Mouse (Mus musculus): Measurements from ENCODE around the gene Rheb. TPM values are rescaled to one million over a fixed set of nuclear protein-coding genes. Genes with fewer than 3 reads are reported as not detected.
"Not testable (repeated sequence)": the region's sequence is repeated elsewhere in the genome, so short reads cannot be mapped to it uniquely, and the experiment has no call there.

Gene Rheb
- total RNA-seq, 2 experiments from 2014 or later: 71.9 to 78.2 TPM

DNA sequence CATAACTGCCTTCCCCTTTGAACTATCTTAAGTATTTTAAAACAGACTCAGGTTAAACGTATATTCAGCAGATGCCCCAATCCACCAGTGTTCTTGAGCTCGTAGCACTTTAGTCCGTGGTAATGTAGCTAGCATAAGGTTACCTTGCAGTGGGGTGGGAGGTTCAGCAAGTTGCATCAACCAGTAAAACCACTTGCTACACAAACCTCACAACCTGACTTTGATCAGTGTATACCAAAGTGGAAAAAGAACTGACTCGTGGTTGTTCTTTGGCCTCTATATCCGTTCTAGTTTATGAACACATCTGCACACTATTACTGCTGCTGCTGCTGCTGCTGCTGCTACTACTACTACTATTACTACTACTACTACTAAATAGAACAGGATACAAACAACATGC is 1.4 kb upstream of the Rheb start:
- ATAC-seq (replicated peaks; ENCODE audit: poor library complexity, severe bottlenecking): no peak

DNA sequence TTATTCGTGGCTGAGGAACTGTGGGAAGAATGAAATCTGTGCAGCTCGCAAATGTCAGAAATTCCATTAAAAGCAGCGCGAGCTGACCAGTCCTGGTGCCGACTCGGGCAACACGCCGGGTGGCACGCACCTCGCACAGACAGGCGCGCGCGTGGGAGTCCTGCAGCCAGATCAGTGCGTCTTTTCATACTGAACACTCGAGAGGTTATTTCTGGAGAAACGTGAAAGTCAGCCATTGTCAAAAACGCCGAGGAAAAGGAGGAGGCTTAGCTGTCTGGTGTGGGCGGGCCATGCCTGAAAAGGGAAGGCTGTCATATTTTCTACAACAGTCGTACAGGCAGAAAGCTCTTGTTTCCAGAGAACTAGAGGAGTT is 665 bp upstream of the Rheb start:
- ATAC-seq (replicated peaks; ENCODE audit: poor library complexity, severe bottlenecking): peak; percentile 7

DNA sequence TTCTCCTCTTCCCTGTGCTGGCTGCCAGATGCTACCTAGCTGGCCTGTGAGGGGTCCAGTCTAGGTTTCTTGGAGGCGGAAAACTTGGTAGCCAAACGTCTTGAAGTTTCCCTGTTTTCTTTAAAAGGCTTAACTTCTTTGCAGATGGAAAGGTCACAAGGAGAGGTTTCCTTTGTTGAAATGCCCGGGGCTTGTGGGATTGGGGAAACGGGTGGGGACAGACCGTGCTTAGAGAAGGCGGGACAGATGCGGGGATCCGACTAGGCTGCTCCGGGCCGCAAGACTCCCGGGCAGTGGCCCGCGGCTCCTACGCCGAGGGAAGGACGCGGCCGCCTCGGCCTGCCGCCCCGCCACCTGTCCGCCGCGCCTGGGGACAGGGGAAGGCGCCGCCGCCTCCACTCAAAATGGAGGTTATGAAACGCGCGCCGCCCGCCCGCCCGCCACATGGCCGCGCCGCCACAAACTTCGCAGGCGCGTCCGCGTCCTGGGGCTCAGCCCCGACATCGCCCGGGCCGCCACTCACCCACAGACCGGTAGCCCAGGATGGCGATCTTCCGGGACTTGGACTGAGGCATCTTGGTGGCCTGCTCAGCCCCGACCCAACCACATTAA is 656 bp downstream of the Rheb start:
- ATAC-seq (replicated peaks; ENCODE audit: poor library complexity, severe bottlenecking): peak; percentile 0; the same call in 1 of the 2 replicates

DNA sequence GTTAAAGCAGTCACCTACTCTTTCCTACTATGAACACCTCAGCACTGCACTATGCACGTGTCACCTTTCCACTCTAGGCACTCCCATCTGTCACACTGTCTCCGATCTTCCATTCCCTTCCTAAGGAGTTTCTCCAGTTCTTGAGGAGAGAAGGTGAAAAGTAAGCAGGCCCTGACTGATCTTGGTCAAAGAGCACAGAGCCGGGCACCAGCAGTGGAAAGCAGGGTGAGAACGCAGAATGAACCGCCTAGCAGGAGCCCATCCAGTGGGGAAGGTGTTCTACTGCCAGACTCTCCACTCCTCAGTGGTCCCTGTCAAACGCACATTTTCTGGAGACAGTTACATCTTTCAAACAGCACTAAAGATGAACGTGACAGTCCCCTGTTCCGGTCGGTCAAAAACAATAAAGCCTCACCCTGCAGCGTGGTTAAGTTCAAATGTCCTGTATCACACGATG is 1.4 kb downstream of the Rheb start:
- ATAC-seq (replicated peaks; ENCODE audit: poor library complexity, severe bottlenecking): no peak

DNA sequence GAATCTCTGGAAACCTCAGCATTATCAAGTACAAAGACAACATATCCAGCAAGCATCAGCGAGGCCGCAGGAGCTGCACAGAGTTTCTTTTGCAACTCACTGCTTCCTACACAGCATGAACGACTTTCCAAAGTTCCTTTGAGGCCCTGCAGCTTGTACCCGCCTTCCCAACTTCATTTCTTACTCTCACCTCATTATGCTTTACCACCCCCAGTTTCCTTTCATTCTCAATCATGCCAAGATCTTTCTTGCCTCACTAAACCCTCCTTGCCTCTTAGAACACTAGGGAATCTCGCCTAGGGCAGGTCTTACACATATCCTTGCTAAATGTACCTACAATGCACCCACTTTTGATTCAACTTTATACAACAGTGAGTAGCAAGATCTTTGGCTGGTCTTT is 7.9 kb downstream of the Rheb start:
- no peak for ATAC-seq (replicated peaks; ENCODE audit: poor library complexity, severe bottlenecking)

DNA sequence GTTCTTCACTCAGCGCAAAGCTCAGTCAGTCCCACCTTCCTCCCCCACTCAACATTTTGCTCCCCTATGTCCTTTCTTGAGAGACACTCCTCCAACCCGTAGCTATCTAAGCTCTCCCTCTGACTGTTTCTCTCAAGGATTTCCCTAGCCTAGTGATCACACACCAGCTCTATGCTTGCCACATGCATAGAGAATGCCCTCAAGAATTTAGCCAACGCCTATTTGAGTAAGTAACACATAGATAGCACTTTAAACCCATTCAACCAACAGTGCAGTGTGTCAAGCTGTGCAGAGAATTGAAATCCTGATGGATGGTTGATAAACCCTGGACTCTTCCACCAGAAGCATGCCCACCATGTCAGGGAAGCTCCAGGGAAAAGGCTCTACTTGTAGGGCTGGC is 10.5 kb downstream of the Rheb start:
- ATAC-seq (replicated peaks; ENCODE audit: poor library complexity, severe bottlenecking): no peak

DNA sequence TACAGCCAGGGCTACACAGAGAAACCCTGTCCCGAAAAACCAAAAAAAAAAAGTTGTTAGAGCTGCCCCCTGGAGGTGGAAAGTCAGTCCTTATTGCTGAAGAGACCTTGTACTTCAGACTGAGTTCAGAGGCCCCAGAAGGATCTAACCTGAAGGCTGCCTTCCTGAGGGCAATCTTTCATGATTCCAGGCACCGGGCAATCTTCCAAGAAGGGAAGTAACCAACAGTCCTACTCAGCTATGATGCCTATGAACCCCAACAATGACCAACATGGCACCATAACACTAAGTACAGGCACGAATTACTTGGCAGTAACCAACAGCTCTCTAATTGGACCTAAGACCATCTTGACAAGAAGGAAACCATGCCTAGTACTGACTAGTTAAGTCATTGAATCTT is 14.0 kb downstream of the Rheb start:
- no peak for ATAC-seq (replicated peaks; ENCODE audit: poor library complexity, severe bottlenecking)

DNA sequence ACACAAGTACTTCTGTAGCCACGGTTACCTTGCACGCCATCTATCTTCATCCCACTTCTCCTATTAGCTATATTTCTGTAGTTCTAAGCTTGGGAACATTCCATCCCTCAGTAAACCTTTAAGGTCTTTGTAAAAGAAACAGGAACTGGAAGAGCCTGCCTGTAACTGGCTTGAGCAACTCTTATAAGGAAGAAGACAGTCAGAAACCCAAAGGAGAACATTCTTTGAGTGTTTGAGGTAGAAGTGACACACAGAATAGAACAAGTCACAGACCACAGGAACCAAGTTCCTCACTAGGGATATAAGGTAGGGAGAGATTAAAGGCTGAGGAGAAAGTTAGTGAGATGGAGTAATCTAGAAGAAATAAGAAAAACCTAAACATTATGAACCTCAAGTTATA is 15.3 kb downstream of the Rheb start:
- ATAC-seq (replicated peaks; ENCODE audit: poor library complexity, severe bottlenecking): peak; percentile 83

DNA sequence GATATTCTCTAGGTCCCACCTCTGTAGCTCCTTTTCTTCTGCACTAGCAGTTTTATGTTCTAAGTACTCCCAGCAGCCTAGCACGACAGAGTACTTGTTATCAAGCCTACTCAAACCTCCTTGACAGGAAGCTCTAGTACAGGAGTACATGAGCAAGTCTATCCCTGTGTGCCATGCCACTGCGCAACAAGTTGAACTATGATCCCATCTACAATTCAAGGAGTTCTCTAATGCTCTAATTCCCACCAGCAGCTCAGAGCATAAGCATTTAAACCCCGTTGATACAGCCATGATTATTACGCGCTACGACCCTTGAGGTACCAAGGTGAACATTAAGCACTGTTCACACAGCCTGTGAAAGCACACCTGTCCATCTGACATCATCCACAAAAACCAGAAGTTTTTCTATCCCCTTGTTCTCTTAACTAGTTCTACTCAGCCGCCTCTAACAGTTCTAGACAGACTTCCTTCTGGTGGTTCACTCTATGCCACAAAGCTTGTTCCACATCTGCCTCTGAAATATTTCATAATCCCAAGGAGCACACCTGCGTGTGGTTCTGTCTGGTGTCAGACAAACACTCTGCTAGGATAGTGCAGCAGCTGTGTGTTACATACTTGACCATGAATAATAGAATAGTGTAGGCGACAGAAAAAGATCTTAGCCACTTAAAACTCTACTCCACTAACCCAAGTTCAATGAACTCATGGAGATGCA is 16.2 kb downstream of the Rheb start:
- ATAC-seq (replicated peaks; ENCODE audit: poor library complexity, severe bottlenecking): peak; percentile 62

DNA sequence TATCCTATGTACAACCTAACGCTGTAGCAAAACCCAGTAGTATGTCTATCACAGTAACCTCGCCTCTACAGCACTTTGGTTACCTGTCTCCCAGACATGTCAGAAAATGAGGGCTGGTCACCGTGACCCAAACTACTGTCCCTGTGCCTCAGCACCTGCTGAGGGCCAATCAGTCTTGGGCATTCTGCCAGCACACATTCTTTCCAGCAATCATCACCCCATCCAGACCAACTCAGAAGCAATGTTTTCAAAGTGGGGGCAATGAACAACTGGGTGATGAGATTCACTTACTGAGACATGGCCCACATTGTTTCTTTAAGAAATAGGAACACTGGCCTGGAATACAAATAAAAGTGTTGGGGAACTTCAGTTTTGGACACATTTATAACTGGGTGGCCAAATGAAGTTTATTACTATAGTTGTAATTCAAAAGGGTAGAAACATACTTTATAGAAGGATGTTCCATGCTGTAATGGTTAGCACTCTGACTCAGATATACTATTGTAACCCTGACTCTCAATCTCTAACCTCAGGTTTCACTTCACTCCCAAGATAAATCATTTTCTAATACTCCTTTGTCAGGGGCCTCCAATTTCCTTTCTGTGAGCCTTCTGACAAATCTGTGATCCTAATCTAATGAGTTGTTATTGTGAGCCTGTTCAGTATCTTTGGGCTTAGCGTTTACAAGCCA is 16.9 kb downstream of the Rheb start:
- ATAC-seq (replicated peaks; ENCODE audit: poor library complexity, severe bottlenecking): no peak; the same call in 1 of the 2 replicates

DNA sequence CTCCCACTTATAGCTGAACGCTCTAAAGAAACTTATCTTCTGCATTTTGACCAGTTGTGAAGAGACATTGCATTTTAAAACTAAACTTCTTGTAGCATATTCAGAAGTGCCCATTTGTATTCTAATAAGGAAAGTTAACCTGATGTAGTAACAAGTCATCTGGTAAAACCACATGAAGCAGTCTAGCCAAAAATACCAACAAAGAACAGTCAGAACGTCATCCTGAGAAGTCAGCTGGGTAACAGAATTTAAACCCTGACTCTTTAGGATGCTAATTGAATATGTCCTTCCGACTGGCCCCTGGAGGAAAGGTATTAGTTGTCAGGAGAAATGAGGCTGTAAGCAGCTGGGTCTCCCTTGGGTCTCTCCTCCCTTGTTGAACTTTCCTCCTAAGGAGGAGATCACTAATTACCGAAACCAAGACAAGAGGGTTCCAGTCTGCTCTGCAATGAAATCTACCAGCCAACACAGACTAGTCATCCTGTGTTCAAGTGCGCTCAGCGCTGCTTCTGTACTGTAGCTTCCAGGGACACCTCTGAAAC is 18.5 kb downstream of the Rheb start:
- ATAC-seq (replicated peaks; ENCODE audit: poor library complexity, severe bottlenecking): no peak

DNA sequence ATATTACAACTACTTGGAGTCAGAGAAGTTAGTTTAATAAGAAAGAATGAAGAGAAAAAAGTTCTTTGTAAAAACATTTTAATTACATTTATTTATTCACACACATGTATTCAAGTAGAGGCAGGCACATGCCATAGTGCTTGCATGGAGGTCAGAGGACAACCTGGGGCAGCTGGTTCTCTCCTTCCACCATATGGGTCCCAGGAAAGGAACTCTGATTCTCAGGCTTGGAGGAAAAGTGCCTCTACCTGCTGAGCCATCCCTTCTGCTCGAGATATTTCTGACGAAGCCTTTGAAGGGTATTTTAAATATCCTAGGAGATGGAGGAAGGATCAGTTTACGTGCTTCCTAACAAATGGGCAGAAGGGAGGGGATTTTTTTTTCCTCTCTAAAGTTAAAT is 19.6 kb downstream of the Rheb start:
- ATAC-seq (replicated peaks; ENCODE audit: poor library complexity, severe bottlenecking): no peak

DNA sequence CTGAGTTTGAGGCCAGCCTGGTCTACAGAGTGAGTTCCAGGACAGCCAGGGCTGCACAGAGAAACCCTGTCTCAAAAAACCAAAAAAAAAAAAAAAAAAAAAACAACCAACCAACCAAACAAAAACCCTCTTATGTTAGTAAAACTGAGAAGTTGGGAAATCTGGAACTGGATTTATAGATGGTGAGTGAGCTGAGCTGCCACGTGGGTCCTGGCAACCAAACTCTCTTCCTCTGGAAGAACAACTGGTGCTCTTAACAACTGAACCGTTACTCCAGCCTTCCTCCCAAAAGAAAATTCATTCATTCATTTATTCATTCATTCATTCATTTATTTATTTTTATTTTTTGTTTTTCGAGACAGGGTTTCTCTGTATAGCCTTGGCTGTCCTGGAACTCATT is 20.2 kb downstream of the Rheb start:
- not testable (repeated sequence) for ATAC-seq (replicated peaks; ENCODE audit: poor library complexity, severe bottlenecking)

DNA sequence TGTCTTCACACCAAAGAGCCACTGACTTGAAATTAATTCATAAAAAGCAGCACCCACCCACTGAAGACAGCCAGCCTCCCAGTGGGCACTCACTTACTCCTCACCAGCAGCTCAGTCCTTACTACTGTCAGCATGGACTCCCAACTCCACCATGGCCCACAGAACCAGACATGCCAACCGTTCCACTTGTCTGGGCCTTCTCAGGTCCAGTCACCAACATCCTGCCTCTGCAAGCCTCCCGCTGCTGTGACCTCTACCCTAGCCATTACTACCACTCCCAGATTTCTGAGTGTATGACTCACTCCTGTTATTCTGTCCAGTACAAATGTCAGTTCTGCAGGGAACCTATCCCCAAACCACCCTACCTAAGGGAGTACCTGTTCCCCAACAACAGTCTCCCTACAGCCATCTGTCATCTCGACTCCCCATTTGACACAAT is 21.0 kb downstream of the Rheb start:
- ATAC-seq (replicated peaks; ENCODE audit: poor library complexity, severe bottlenecking): no peak

DNA sequence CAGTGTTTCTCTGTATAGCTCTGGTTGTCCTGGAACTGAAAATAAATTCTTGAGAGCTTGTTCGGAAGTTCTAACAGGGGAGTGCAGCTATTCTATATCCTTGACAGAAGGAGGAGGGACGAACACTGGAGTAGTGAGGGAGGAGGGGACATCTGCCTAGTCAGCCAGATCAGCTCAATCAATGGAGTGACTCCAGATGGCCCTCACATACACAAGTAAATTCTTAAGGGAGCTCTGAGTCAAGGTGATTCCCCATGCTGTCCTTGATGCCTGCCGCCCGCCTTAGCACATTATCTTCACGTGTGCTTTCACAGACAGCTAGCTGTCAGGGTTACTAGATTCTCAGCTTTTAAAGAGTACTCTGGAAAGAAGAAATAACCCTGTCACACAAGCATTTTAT is 21.8 kb downstream of the Rheb start:
- ATAC-seq (replicated peaks; ENCODE audit: poor library complexity, severe bottlenecking): no peak

DNA sequence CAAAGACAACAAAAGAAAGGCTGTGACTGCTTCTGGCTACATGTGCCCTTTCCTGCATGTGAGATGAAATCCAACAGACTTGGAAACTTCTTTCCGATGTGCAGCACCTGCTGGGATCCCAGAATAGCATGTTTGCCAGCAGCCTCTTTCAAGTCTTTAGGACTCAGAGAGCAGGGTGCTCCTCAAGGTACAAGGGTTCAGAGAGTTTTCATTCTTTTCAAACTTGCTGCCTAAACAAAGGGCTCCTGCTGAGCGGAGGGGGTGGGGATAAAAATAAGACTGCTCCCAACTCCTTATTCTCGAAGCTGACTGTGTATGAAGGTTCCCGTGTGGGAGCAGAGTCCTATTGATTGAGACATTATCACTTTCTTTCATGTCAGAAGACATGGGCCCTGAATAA is 25.2 kb downstream of the Rheb start:
- no peak for ATAC-seq (replicated peaks; ENCODE audit: poor library complexity, severe bottlenecking)

DNA sequence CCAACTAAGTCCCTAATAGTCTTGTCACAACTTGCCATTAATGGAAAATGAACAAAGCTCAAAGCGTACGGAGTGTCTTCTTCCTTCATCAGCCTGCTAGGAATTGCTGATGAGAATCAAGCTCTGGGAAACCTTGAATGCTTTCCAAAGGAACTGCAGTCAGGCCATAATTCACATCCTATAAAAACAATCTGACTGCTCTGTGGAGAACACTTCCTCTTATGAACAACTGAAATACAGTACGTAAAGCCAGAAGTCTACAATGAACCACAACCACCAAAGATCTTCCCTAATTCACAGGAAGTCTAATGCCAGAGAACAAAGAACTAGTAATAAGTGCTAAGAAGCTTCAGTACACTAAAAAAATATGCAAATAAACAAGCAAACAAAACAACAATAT is 28.5 kb downstream of the Rheb start:
- peak; percentile 95 for ATAC-seq (replicated peaks; ENCODE audit: poor library complexity, severe bottlenecking)

DNA sequence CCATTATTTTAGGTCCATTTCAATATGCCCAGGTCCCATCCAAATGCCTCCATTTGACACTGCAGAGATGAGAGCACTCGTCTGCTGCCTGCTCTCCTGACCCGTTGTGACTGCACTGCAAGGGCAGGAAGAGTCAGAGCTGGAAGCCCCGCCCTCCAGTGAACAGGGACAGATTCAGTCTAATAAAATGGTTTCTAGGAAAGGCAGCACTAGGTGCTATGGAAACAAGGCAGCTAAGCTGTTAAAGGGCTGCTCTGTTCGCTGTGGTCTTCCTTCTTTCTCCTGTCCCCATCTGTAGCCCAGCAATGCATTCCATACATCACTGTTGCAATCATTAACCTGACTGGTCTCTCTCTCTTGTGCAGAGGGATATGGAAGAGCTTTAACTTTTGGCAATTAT is 29.4 kb downstream of the Rheb start:
- no peak for ATAC-seq (replicated peaks; ENCODE audit: poor library complexity, severe bottlenecking)

DNA sequence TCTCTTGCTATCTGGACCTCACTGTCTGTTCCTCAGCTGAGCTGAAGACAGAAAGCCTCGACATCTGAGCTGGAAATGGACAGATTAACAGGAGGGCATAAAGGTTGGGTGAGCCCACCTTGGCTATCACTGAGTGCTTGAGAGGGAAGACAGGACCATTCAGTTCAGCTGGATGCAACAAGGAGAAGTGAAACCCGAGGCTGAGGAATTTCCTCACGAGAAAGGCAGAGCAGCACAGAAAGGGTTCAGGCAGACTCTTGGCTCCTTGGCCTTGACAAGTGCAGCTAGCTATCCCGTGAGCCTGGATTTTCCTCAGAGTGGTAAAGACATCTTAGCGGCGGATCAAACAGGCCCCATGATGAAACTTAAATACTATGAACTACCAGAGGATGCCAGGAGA is 37.2 kb downstream of the Rheb start:
- ATAC-seq (replicated peaks; ENCODE audit: poor library complexity, severe bottlenecking): peak; percentile 59

DNA sequence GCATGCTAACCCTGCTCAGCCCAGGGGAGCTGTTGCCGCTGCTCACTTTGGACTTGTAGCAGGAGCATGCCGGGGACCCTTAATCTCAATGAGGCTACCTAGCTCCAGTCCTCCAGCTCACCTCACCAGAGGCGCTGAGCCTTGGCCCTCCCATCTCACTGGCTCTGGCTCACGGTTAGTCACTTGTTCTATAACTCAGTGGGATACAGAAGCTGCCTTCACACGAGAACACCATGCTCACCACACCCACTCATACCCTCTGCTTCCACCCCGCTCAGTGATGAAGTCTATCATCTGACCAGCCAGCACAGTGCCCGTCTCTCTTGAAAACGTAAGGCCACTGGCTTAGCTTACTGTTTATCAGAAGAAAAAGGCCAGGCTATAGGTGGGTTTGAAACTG is 37.8 kb downstream of the Rheb start:
- no peak for ATAC-seq (replicated peaks; ENCODE audit: poor library complexity, severe bottlenecking)

DNA sequence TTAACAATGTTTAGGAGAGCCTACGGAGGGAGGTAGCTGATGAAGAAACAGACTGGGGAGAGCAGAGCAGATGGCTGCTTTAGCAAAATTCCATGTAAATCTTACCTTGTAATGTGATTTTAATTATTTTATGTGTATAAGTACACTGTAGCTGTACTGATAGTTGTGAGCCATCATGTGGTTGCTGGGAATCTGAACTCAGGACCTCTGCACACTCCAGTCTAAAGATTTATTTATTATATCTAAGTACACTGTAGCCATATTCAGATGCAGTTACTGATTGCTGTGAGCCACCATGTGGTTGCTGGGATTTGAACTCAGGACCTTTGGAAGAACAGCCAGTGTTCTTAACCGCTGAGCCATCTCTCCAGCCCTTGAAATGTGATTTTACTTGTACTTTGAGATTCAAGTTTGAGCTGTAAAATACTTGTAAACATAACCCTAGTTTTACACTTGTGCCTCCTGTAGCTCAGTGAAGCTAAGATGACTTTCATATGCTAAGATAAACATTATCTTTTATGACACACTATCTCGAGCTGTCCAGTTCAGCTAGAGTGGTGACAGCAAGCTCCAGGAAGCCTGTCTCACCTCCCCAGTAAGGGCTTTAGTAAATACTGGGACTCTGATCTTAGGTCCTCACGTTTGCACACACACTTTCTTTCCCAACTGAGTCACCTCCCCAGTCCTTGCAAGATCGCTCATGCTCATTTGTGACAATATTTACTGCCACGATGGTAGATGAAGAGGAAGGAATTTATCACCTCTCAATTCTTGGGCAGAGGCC is 40.4 kb downstream of the Rheb start:
- no peak for ATAC-seq (replicated peaks; ENCODE audit: poor library complexity, severe bottlenecking)
